Mouse (Mus musculus) heart, adult 2 months (tissue): ENCODE results near the gene Nrarp. TPM values are rescaled to one million over a fixed set of nuclear protein-coding genes. Genes with fewer than 3 reads are reported as not detected.

Experiments used
- DNase-seq, 2 experiments: peaks; one replicate each; pipeline ENCODE4 v3.0.0; 2021
- H3K27ac ChIP-seq: fragments of 200-600 bp; 2 replicates; pipeline ENCODE4 v1.8.1; 2022
- H3K27me3 ChIP-seq: fragments of 200-500 bp; 2 replicates; pipeline ENCODE4 v1.6.1; 2012; ENCODE audit warnings: mild to moderate bottlenecking, low read length, inconsistent platforms, mixed read lengths; ENCODE audit not compliant: control insufficient read depth, insufficient read depth
- H3K36me3 ChIP-seq: fragments of 200-500 bp; 2 replicates; pipeline ENCODE4 v1.6.1; 2012; ENCODE audit warnings: low read length, inconsistent platforms; ENCODE audit not compliant: control insufficient read depth, insufficient read depth
- H3K4me1 ChIP-seq: fragments of 200-500 bp; 2 replicates; pipeline ENCODE4 v1.6.1; 2011; ENCODE audit warnings: low read length; ENCODE audit not compliant: control insufficient read depth, insufficient read depth
- H3K4me3 ChIP-seq: fragments of 200-600 bp; 2 replicates; pipeline ENCODE4 v1.8.1; 2022
- H3K79me2 ChIP-seq: fragments of 200-500 bp; replicated peaks from 2 replicates; pipeline ENCODE4 v1.6.1; 2012; ENCODE audit warnings: mild to moderate bottlenecking, inconsistent platforms, low read length, moderate library complexity, mixed read lengths; ENCODE audit not compliant: control insufficient read depth, insufficient read depth
- H3K9ac ChIP-seq: fragments of 200-500 bp; 2 replicates; pipeline ENCODE4 v1.6.1; 2012; ENCODE audit warnings: low read depth, mild to moderate bottlenecking, control low read depth, inconsistent platforms, low read length, mixed read lengths
- CTCF ChIP-seq: fragments of 200-600 bp; IDR thresholded peaks from 2 replicates; pipeline ENCODE4 v1.8.1; 2022; ENCODE audit warnings: antibody characterized with exemption, mild to moderate bottlenecking, moderate library complexity
- EP300 ChIP-seq: fragments of 200-500 bp; IDR thresholded peaks from 2 replicates; pipeline ENCODE4 v1.6.1; 2011; ENCODE audit warnings: low read depth, low read length, control low read depth; ENCODE audit not compliant: insufficient read depth
- POLR2A ChIP-seq: fragments of 200-500 bp; IDR thresholded peaks from 2 replicates; pipeline ENCODE4 v1.6.1; 2011; ENCODE audit warnings: mild to moderate bottlenecking, low read depth, low read length, control low read depth; ENCODE audit not compliant: insufficient read depth
- WGBS: fragments of 180-500 bp; shearing (Covaris S2); methylation state at CpG from one replicate; pipeline ENCODE4 v1.1.7; 2018; 5-methylcytosine and 5-hydroxymethylcytosine counted together
- intact Hi-C: fragments of 180-260 bp; cut with DNase I; formaldehyde crosslinking; loops from one replicate; pipeline ENCODE4 v1.15.1; 2025
- polyA plus RNA-seq: library from polyadenylated mRNA; depleted of rRNA; stranded (reverse); fragments of >200 nt; gene quantifications from 2 replicates; pipeline ENCODE4 v1.2.3, GENCODE M21; 2012
- total RNA-seq, 2 experiments: library from RNA; stranded (reverse); gene quantifications; 2 replicates each; pipeline ENCODE4 v1.2.3; 2021

The Nrarp gene
- total and polyA plus RNA-seq, 3 experiments = 6.2 to 11.2 (median 7.4) TPM

DNA sequence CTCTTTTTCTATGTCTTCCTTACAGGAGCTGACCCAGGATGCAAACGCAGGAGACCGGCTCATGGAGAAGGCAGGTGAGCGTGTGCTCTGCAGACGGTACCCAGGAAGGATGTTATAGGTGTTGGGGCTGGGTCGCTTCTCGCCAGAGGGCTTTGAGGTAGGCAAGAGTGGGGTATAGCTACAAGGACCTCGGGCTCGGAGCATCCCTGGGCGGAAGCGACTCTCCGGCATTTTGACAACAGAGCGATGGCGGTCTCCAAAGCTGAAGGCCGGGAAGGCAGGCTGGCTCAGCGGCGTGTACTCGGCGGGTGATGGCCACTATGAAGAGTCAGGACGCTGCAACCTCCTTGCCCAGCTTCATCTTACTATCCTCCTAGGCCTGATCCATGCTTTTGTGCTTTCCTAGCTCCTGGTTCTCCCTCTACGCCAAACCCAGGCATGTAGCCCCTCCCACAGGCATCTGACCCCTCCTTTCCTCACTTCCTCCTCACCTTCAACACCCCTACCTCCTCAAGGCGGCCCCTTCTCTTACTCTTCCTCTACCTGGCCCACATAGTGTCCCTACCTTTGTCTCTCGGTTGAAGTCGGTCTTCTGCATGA is 32.8 kb downstream of the Nrarp start:
- TF ChIP-seq EP300 (no peak), CTCF (no peak), POLR2A (no peak)
- intact Hi-C loops = no loop called here

DNA sequence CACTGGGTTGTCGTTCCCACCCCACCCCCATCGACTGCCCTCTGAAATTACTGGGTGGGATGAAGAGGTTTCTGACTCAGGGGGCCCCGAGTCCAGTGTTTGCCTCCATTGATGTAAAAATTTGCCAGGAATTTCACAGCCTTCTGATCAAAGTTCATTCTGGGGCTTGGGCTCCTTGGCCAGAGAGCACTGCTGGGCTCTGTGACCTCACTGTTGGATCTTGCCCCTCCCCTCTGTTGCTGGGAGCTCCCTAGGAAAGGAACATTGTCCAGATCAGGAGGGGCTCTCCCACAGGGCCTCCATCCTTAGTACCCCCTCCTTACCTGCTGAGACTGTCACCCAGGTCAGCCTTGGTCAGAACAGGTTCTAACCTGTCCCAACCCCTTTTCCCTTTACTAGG is 33.9 kb downstream of the Nrarp start, which contains the start of gene Stpg3:
Gene Stpg3 (minus strand): TSS at position 194 of the 400 bp plus-strand sequence.
- H3K4me1 ChIP-seq = peaks cover 4% of the 10 kb centered on the region; the same call in 1 of the 2 replicates
- intact Hi-C loops = no loop called here
- no peak within 1 kb of the TSS for H3K9ac ChIP-seq
- H3K27ac ChIP-seq = no peak within 1 kb of the TSS
- no peaks in the 10 kb centered on the region for H3K36me3 ChIP-seq
- DNase-seq = no peak
- TF ChIP-seq EP300 (no peak), POLR2A (no peak)
- H3K79me2 ChIP-seq = peaks cover 2% of the 10 kb centered on the region
- no peaks in the 10 kb centered on the region for H3K27me3 ChIP-seq
- no peak within 1 kb of the TSS for H3K4me3 ChIP-seq
- WGBS = 70% methylated on average over 3 of the region's 3 CpGs

More for the DNA sequence above, 32.8 kb downstream of the Nrarp start:
- peaks cover 2% of the 10 kb centered on the region for H3K79me2 ChIP-seq
- DNase-seq = no peak
- peaks cover 4% of the 10 kb centered on the region; the same call in 1 of the 2 replicates for H3K4me1 ChIP-seq
- H3K27ac ChIP-seq = no peak overlapping the region
- H3K36me3 ChIP-seq = no peaks in the 10 kb centered on the region
- H3K4me3 ChIP-seq = no peak overlapping the region
- WGBS = 66% methylated on average over 23 of the region's 23 CpGs
- H3K27me3 ChIP-seq = no peaks in the 10 kb centered on the region
- H3K9ac ChIP-seq = no peak overlapping the region

DNA sequence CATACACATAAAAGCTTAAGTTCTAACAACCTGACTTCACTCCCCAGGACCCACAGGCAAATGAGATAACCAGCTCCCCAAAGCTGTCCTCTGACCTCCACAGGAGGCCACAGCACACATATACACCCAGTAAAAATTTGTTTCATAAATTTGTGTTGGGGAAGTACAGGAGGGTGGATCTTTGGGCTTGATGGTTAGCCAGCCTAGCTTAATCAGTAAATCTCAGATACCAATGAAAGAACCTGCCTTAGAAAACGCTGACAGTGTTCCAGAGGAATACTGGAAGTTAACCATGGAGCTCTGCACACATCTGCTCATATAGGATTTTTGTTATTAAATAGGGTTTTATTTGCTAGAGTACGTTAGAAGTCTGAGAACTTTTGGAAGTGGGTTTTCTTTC is 37.1 kb downstream of the Nrarp start:
- intact Hi-C loops = no loop called here
- no peak for DNase-seq
- no peaks in the 10 kb centered on the region for H3K27me3 ChIP-seq
- H3K79me2 ChIP-seq = no peaks in the 10 kb centered on the region
- 56% methylated on average over 2 of the region's 2 CpGs for WGBS
- no peak overlapping the region for H3K4me3 ChIP-seq
- no peak overlapping the region for H3K27ac ChIP-seq
- no peaks in the 10 kb centered on the region for H3K36me3 ChIP-seq
- no peaks in the 10 kb centered on the region for H3K4me1 ChIP-seq
- TF ChIP-seq POLR2A (no peak), CTCF (no peak), EP300 (no peak)
- no peak overlapping the region for H3K9ac ChIP-seq

DNA sequence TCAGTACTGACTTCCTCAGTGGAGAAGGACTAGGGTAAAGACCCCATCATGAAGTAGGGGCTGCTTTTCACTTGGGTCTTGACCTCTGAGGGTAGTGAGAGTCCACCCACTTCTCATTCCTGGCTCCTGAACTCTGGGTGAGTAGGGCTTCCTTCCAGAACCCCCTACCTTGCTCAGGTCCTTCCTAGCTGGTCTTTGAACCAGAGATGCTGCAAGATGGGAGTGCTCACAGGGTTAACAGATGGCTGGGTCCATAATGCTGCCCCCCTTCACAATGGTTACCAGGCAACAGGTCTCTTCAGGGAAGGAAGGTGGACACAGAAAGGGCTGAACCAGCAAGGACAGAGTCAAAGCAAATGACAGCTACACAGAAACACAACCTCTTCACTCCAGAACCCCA is 37.9 kb downstream of the Nrarp start, which contains the start of gene Fam166a:
Gene Fam166a (plus strand): TSS at position 301 of the 400 bp plus-strand sequence.
- intact Hi-C loops = no loop called here
- Histone ChIP-seq H3K27me3 (no peaks in the 10 kb centered on the region), H3K4me3 (no peak within 1 kb of the TSS), H3K9ac (no peak within 1 kb of the TSS), H3K4me1 (0 out of 2 replicates have a peak, but pooled peaks cover 1% of the 10 kb centered on the region), H3K27ac (no peak within 1 kb of the TSS), H3K79me2 (no peaks in the 10 kb centered on the region), H3K36me3 (peaks cover 3% of the 10 kb centered on the region; the same call in 1 of the 2 replicates)
- no peak for DNase-seq
- TF ChIP-seq EP300 = no peak
- TF ChIP-seq CTCF = no peak
- TF ChIP-seq POLR2A = no peak

DNA sequence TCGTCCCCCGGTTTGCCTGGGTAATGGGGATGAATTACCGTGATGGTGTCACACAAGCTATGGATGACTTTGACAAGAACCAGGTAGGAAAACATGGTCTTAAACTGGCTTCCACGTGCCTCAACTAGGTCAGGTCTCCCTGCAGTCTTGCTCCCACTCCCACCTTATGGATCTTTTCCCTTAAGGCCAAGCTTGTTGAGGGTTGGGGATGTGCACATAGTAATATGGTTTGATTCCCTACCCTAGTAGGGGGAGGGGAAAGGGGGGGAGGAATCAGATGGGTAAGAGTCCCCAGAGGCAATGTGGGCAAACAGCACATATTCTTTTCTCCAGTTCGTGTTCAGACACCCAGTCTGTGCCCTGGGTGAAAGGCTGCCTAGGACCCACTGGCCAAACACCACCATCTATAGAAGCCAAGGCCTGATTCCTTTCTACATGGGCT is 40.8 kb downstream of the Nrarp start:
- Histone ChIP-seq H3K79me2 (no peaks in the 10 kb centered on the region), H3K27ac (no peak overlapping the region), H3K4me3 (no peak overlapping the region), H3K27me3 (no peaks in the 10 kb centered on the region), H3K4me1 (0 out of 2 replicates have a peak, but pooled peaks cover 1% of the 10 kb centered on the region), H3K36me3 (peaks cover 3% of the 10 kb centered on the region; the same call in 1 of the 2 replicates), H3K9ac (no peak overlapping the region)
- DNase-seq = no peak
- intact Hi-C loops = no loop called here
- TF ChIP-seq POLR2A = peak; percentile 37; the same call in 1 of the 2 replicates
- no peak for TF ChIP-seq CTCF
- WGBS = 65% methylated on average over 5 of the region's 5 CpGs
